Mouse (Mus musculus) C2C12 (cell line): Measurements from ENCODE around the gene Bmp6.

Experiments used
- CEBPB ChIP-seq: IDR thresholded peaks from one replicate; pipeline ENCODE4 v1.6.1; 2011; ENCODE audit warnings: low read depth, mild to moderate bottlenecking, control low read depth, moderate library complexity
- CTCF ChIP-seq: IDR thresholded peaks from one replicate; pipeline ENCODE4 v1.5.1; 2011; ENCODE audit not compliant: control insufficient read depth, insufficient read depth, insufficient read length
- FOSL1 ChIP-seq: IDR thresholded peaks from one replicate; pipeline ENCODE4 v1.8.0; 2011; ENCODE audit warnings: mild to moderate bottlenecking, low read length; ENCODE audit not compliant: poor library complexity, insufficient read depth, severe bottlenecking
- MAX ChIP-seq: IDR thresholded peaks from one replicate; pipeline ENCODE4 v1.6.1; 2011; ENCODE audit warnings: mild to moderate bottlenecking, control low read depth
- MYOD1 ChIP-seq: IDR thresholded peaks from one replicate; pipeline ENCODE4 v1.6.1; 2011; ENCODE audit warnings: low read depth; ENCODE audit not compliant: control insufficient read depth, insufficient read length
- MYOG ChIP-seq: IDR thresholded peaks from one replicate; pipeline ENCODE4 v1.6.1; 2011; ENCODE audit not compliant: control insufficient read depth, insufficient read length; ENCODE audit errors: extremely low read depth
- USF1 ChIP-seq: IDR thresholded peaks from one replicate; pipeline ENCODE4 v1.6.1; 2011; ENCODE audit warnings: low read depth, mild to moderate bottlenecking, control low read depth, moderate library complexity

DNA sequence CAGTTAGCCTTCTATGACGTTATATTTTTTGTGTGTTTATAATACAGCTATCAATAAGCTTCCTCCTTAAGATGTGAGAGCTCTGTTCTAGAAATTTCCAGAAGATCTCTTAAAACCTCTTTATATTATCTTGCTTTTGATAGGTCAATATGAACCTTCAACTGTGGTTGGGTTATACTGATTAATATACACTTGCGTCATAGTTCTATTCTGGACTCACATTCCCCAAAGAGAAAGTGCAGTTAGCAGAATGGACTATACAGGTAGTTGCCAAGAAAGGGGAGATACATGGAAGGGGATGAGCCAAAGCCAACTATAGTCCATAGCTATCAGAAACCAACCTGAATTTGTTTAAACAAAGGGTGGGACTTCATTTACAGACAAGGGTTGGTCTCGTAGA lies 33.8 kb upstream of the Bmp6 start:
- TF ChIP-seq CTCF (no peak), MYOG (no peak), MAX (no peak), USF1 (no peak), FOSL1 (no peak), CEBPB (no peak), MYOD1 (no peak)
